Mouse (Mus musculus): ENCODE results near the gene Gm9857. TPM values are rescaled to one million over a fixed set of nuclear protein-coding genes. Genes with fewer than 3 reads are reported as not detected.
A peak's percentile ranks its signal among the peaks of the same experiment; 100 is the strongest.

Gm9857 gene
- polyA plus RNA-seq, 1 experiment from 2014 or later: not detected

DNA sequence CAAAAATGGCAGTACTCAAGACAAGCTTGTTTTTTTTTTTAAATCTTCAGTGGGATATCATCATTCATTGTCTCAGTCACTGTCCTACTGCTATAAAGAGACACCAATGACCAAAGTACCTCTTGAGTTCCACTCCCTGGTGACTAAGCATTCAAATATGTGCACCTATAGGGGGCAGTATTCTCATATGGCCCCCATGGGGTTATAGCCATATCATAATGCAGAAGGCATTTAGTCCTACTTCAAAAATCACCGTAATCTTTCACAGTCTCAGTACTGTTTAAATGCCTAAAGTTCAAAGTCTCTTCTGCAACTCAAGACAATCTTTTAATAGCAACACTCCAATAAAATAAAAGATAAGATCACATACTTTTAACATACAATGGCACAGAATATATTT, 21.4 kb downstream of the Gm9857 start:
- ATAC-seq (ENCODE audit: low FRiP score, low read depth): no peak
- no peak overlapping the region for H3K27ac ChIP-seq

DNA sequence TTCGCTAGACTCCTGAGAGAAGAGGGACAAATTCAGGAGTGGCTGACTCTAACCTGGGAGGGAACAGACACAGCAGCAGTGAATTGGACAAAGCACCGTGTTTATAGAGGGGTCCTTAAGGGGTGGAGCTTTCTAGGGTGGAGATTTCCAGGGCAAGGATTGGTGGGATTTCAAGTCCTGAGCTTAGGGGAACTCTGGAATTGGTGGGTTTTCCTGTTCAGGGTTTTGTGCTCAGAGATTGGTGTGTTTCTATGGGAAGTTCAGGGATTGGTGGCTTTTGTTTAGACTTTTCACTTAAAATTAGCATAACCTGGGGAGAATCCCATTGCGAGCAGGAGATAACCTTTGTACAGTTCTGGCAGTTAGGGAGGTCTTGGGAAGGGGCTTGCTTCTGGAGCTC, 22.3 kb downstream of the Gm9857 start:
- Histone ChIP-seq H3K4me1 (no peaks in the 10 kb centered on the region), H3K27ac (no peak overlapping the region), H3K9ac (no peak overlapping the region), H3K9me3 (no peaks in the 10 kb centered on the region), H3K4me2 (replicated peaks) (no peak overlapping the region), H3K27me3 (replicated peaks) (no peaks in the 10 kb centered on the region), H3K4me3 (no peak overlapping the region), H3K36me3 (no peaks in the 10 kb centered on the region)
- no peak for ATAC-seq (ENCODE audit: low FRiP score, low read depth)
- WGBS: 68% methylated on average over 3 of the region's 3 CpGs

More for the DNA sequence above, 21.4 kb downstream of the Gm9857 start:
- Histone ChIP-seq H3K4me1 (no peaks in the 10 kb centered on the region), H3K36me3 (no peaks in the 10 kb centered on the region), H3K4me2 (replicated peaks) (no peak overlapping the region), H3K27me3 (replicated peaks) (no peaks in the 10 kb centered on the region), H3K4me3 (no peak overlapping the region), H3K9ac (no peak overlapping the region), H3K9me3 (no peaks in the 10 kb centered on the region)
- 97% methylated on average over 1 of the region's 1 CpGs for WGBS

DNA sequence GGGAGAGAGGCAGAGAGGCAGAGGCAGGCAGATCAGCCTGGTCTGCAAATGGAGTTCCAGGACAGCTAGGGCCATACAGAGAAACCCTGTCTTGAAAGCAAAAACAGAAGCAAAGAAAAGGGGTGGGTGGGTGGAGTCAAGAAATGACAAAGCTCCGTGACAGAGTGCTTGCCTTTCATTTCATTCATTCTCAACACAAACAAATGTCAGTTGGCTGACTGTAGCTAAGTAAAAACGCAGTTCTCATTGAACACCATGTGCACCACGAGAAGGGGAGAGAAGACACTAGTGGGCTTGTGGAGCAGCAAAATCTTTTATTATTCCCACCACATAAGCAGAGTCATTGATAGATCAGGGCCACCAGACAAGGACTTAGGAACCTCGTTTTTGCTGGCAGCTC, 23.4 kb downstream of the Gm9857 start:
- H3K27me3 ChIP-seq (replicated peaks): no peaks in the 10 kb centered on the region
- no peak overlapping the region for H3K9ac ChIP-seq
- H3K4me3 ChIP-seq: no peak overlapping the region
- no peak overlapping the region for H3K27ac ChIP-seq
- no peaks in the 10 kb centered on the region for H3K9me3 ChIP-seq
- H3K4me1 ChIP-seq: no peaks in the 10 kb centered on the region
- 62% methylated on average over 4 of the region's 4 CpGs for WGBS
- no peaks in the 10 kb centered on the region for H3K36me3 ChIP-seq
- no peak for ATAC-seq (ENCODE audit: low FRiP score, low read depth)
- H3K4me2 ChIP-seq (replicated peaks): no peak overlapping the region

DNA sequence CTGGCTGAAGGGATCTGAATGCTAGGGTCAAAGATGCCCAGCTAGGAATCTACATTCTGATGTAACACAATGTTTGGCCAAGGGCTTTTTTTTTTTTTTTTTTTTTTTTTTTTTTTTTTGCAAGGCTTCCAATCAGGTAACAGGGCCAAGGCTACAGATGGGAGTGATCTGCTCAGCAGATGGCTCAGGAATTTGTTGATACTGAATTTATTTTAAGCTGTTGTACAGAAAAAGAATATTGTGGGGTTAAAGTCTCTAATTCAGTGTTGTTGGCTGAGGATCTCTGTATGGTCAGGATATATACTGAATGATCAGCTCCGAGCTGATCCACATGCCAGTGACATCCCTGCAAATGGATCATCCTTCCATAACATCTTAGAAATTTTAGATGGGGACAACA, 24.2 kb downstream of the Gm9857 start:
- Histone ChIP-seq H3K4me3 (no peak overlapping the region), H3K27me3 (replicated peaks) (no peaks in the 10 kb centered on the region), H3K27ac (no peak overlapping the region), H3K9me3 (no peaks in the 10 kb centered on the region), H3K9ac (no peak overlapping the region), H3K4me1 (no peaks in the 10 kb centered on the region), H3K36me3 (no peaks in the 10 kb centered on the region), H3K4me2 (replicated peaks) (no peak overlapping the region)
- ATAC-seq (ENCODE audit: low FRiP score, low read depth): no peak
- 93% methylated on average over 1 of the region's 1 CpGs for WGBS

DNA sequence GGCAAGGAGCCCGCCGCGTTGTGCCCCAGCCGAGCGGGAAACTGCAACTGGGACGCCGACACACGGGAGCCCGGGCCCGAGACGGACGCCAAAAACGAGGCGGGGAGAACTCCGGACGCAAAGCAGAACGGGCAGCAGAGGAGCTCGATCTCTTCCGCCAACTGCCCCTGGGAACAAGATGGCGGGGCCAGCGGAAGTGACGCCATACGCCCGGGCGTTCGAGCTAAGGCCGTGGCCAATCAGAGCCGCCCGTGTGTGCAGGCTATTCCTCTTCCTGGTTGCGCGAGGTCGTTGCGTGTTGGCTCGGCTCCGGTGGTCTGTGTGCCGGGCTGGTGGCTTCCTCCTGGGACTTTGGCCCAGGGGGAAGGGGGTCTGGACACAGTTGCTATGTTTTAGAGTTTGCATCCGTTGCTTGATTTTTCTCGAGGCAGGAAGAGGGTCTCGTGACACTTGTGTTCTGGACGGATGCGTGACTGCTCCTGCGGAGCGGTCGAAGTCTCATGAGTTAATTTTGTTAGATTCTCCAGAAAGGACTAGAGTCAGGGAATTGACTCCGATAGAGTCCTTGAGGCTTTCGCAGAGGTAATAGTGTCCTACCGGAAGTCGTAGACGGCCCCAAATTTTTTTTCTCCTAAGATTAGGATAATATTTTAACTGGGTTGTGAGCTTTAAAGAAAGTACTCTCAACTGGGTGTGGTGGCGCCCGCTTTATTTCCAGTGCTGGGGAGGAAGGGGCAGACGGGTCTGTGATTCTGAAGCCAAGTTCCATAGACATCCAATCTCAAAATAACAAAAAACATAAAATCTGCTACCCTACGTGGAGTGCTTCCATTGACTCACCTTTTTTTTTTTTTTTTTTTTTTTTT, 28.5 kb downstream of the Gm9857 start, which contains the start of gene Prpf38b:
Gene Prpf38b, minus strand, starts transcription at position 180 of the 866 bp plus-strand sequence.
- H3K4me2 ChIP-seq (replicated peaks): peak within 1 kb of the TSS; percentile 91
- peak within 1 kb of the TSS; percentile 92 for H3K9ac ChIP-seq
- ATAC-seq (ENCODE audit: low FRiP score, low read depth): peak; percentile 100
- peaks cover 10% of the 10 kb centered on the region for H3K36me3 ChIP-seq
- 1% methylated on average over 53 of the region's 53 CpGs for WGBS
- peaks cover 14% of the 10 kb centered on the region for H3K4me1 ChIP-seq
- H3K9me3 ChIP-seq: no peaks in the 10 kb centered on the region
- H3K27me3 ChIP-seq (replicated peaks): no peaks in the 10 kb centered on the region
- peak within 1 kb of the TSS; percentile 91 for H3K4me3 ChIP-seq
- peak within 1 kb of the TSS; percentile 96 for H3K27ac ChIP-seq

DNA sequence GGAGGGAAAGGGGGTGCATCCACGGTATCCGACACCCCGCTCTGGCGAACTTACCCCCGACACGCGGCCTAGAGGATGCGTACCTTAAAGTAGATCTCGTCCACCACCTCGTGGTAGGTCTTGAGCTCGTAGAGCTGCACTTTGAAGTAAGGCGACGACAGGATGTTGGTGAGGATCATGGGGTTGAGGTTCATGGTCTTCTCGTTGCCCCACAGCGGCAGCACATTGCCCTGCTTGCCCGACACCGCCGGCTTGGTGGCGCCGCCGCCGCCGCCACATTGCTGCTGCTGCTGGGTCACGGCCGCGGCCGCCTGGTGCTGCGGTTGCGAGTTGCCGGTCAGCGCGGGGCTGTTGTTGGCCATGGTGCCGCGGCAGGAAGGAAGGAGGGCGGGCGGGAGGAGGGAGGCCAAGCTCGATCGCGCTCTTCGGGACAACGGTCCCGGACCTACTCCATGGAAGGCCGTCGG, 29.1 kb downstream of the Gm9857 start:
- peaks cover 14% of the 10 kb centered on the region for H3K4me1 ChIP-seq
- peaks cover 10% of the 10 kb centered on the region for H3K36me3 ChIP-seq
- peak overlapping the region; percentile 96 for H3K27ac ChIP-seq
- peak overlapping the region; percentile 91 for H3K4me3 ChIP-seq
- H3K4me2 ChIP-seq (replicated peaks): peak overlapping the region; percentile 91
- under 1% methylated on average over 44 of the region's 44 CpGs for WGBS
- ATAC-seq (ENCODE audit: low FRiP score, low read depth): peak; percentile 89
- no peaks in the 10 kb centered on the region for H3K27me3 ChIP-seq (replicated peaks)
- no peaks in the 10 kb centered on the region for H3K9me3 ChIP-seq
- peak overlapping the region; percentile 92 for H3K9ac ChIP-seq

DNA sequence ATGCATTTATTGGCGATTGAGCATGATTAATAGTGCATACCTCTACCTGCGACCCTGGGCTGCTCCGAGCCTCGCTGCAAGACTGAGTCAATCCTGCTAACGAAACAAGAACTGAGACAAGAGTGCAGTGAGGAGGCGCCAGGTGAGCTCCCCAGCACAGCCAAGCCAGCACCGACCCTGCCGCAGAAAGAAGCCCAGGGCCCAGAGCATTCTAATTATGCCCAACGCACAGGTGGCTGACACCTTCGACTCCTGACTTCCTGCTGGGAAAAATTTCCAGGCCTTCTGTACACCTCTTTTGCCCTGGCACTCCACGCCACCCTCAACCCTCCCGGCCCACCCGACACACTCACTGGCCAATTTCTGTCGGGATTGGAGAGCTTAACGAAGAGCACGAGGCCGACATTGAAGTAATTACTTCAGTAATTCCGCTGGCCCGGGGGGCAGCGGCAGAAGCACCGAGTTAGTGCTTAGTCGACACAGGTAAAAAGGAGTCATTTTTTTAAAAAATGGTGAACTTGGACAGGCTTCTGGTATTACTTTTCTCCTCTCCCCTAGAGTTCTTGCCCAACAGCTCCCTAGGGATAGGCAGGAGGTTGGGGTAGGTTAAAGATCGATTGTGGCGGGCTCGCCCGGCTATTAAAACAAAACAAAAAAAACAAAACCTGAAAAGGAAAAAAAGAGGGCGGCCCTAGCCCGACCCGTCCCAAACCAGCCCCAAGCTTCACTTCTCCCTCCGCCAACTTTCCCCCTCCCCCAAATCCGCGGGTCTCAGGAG, 29.8 kb downstream of the Gm9857 start:
- under 1% methylated on average over 32 of the region's 32 CpGs for WGBS
- no peak for ATAC-seq (ENCODE audit: low FRiP score, low read depth)
- peaks cover 14% of the 10 kb centered on the region for H3K4me1 ChIP-seq

DNA sequence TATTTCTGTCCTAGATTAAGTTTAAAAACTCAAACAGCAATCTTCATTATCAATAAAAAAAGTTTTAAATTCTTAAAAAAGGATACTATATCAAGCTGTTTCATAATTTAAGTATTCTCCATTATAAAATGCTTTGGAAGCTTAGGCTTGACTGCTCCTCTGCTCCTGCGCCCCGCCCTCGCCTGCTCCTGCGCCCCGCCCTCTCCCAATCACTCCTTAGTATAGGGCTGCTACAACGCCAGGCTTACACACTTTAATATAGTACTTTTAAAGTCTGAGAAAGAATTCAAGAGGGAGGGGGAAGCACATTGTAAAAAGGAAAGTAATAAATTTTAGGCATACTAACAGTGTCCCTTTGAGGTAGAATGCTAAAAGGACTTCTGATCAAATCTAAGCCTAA, 37.3 kb downstream of the Gm9857 start:
- ATAC-seq (ENCODE audit: low FRiP score, low read depth): no peak
- Histone ChIP-seq H3K9ac (no peak overlapping the region), H3K4me2 (replicated peaks) (no peak overlapping the region), H3K4me3 (no peak overlapping the region), H3K36me3 (peaks cover 50% of the 10 kb centered on the region), H3K4me1 (no peaks in the 10 kb centered on the region), H3K9me3 (no peaks in the 10 kb centered on the region), H3K27ac (no peak overlapping the region), H3K27me3 (replicated peaks) (no peaks in the 10 kb centered on the region)
- 92% methylated on average over 6 of the region's 6 CpGs for WGBS

More for the DNA sequence above, 29.8 kb downstream of the Gm9857 start:
- Histone ChIP-seq H3K27ac (peak overlapping the region; percentile 96), H3K9ac (peak overlapping the region; percentile 92), H3K4me3 (peak overlapping the region; percentile 91), H3K36me3 (peaks cover 13% of the 10 kb centered on the region), H3K4me2 (replicated peaks) (peak overlapping the region; percentile 91), H3K9me3 (no peaks in the 10 kb centered on the region), H3K27me3 (replicated peaks) (no peaks in the 10 kb centered on the region)

DNA sequence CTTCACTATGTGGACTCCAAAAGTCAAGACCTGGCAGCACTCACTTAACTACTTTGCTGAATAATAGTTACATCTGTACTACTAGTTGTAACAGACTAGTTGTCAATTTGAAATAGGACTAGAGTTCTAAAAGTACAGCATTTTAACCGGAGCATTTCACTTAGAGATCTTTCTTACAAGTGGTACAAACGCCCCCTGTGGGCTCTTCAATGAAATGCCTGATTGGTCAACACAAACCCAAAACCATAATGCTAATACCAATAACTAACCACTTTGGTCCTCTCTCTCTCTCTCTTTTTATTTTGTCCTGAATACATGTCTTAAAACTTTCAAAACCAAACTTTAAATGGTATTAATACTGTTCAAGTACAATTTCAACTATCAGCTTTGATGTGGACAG, 38.2 kb downstream of the Gm9857 start:
- 58% methylated on average over 2 of the region's 2 CpGs for whole genome bisulfite sequencing
- H3K36me3 ChIP-seq: peaks cover 42% of the 10 kb centered on the region
- no peak for ATAC-seq (ENCODE audit: low FRiP score, low read depth)

DNA sequence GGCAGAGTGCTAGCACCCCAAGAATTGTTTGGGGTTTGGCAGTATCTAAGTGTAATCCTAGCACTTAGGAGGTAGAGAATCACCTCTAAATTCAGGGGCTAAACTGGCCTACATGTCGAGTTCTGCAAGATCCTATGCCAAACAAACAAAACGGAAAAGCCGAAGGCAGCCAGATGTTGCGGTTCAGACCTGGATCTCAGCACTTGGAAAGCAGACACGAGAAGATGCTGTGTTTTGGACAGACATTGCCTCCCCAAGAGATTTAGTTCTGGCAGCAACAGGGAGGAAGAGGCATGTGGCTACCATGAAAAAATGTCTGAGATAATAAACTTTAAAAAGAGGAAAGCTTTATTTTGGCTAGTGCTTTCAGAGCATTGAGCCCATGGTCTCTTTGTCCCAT, 39.6 kb downstream of the Gm9857 start:
- H3K4me3 ChIP-seq: no peak overlapping the region
- ATAC-seq (ENCODE audit: low FRiP score, low read depth): no peak
- H3K4me2 ChIP-seq (replicated peaks): no peak overlapping the region
- H3K27ac ChIP-seq: no peak overlapping the region
- no peaks in the 10 kb centered on the region for H3K4me1 ChIP-seq
- H3K36me3 ChIP-seq: peaks cover 38% of the 10 kb centered on the region
- H3K9ac ChIP-seq: no peak overlapping the region
- no peaks in the 10 kb centered on the region for H3K9me3 ChIP-seq
- 83% methylated on average over 5 of the region's 5 CpGs for WGBS
- H3K27me3 ChIP-seq (replicated peaks): no peaks in the 10 kb centered on the region

More for the DNA sequence above, 38.2 kb downstream of the Gm9857 start:
- H3K27me3 ChIP-seq (replicated peaks): no peaks in the 10 kb centered on the region
- H3K9ac ChIP-seq: no peak overlapping the region
- no peak overlapping the region for H3K27ac ChIP-seq
- no peak overlapping the region for H3K4me2 ChIP-seq (replicated peaks)
- H3K4me1 ChIP-seq: no peaks in the 10 kb centered on the region
- no peaks in the 10 kb centered on the region for H3K9me3 ChIP-seq
- H3K4me3 ChIP-seq: no peak overlapping the region

DNA sequence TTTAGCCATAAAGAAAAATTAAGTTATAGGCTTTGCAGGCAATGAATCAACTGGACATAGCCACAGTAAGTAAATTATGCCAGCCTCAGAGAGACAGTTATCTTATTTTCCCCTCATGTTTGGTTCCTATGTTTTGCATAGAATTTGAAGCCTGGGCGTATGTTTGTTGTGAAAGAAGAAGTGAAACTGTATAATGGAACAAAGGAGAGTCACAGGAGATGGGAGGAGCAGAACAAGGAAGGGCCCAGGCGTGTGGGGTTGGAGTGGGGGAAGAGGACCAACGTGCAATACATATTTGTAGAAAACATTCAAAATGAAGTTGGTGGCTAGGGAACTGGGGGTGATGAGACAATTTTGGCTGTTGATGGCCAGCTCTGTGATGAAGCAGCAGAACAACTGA, 40.1 kb downstream of the Gm9857 start:
- no peak for ATAC-seq (ENCODE audit: low FRiP score, low read depth)
- H3K27ac ChIP-seq: no peak overlapping the region
- H3K27me3 ChIP-seq (replicated peaks): no peaks in the 10 kb centered on the region
- 83% methylated on average over 3 of the region's 3 CpGs for WGBS
- H3K4me3 ChIP-seq: no peak overlapping the region
- H3K4me1 ChIP-seq: no peaks in the 10 kb centered on the region
- no peak overlapping the region for H3K9ac ChIP-seq
- no peak overlapping the region for H3K4me2 ChIP-seq (replicated peaks)
- no peaks in the 10 kb centered on the region for H3K9me3 ChIP-seq
- H3K36me3 ChIP-seq: peaks cover 37% of the 10 kb centered on the region

DNA sequence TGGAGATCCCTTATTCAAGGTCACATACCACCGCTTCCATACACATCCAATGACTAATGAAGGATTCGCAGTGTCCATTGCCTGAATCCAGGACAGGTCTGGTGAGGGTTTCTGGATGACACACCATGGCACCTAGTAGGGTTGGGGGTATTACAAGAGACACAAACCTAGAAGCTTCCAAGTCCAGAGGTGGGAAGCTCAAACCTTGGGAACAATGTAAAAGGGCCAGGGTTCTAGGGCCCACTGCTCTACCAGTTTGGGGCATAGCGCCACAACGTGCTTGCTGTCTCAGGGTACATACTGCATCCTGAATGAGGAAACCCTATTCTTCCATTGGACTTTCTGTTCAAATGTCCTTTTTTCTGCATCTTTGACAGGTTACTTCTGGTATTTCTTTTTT, 41.6 kb downstream of the Gm9857 start:
- no peak for ATAC-seq (ENCODE audit: low FRiP score, low read depth)
- Histone ChIP-seq H3K9ac (no peak overlapping the region), H3K4me2 (replicated peaks) (no peak overlapping the region), H3K36me3 (peaks cover 22% of the 10 kb centered on the region), H3K4me1 (no peaks in the 10 kb centered on the region), H3K4me3 (no peak overlapping the region), H3K9me3 (no peaks in the 10 kb centered on the region), H3K27me3 (replicated peaks) (no peaks in the 10 kb centered on the region), H3K27ac (no peak overlapping the region)
- WGBS: 95% methylated on average over 4 of the region's 4 CpGs

Data from neural tube, embryonic 12.5 days (tissue).